In the genomic region with DNA sequence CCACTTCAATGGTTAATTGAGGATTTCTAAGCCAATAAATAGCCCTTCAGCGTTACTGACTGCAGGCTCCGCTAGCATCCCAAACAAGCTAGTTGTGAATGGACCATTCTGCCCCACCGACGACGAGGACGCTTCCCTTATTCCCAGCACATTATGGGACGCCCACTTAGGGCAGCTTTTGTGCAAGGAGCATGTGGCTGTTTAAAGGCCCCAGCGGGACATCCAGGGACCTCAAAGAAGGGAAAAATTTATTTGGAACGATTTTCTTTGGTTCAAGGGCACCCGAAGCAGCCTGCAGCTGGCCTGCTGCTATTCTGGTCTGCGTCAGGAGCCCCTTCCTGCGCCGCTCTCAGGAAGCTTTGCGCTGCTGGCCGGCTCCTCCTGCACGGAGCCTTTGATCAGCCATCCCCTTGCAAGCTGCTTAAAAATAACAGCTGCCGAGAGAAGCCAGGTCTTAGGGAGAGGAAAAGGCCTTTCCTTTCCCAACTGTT, we compare ENCODE assay signal across 9 mouse cellular contexts.
A peak's percentile ranks its signal among the peaks of the same experiment; 100 is the strongest.
DNase-seq lines count a peak whose midpoint lies in the region; ATAC-seq lines count a peak whose summit lies in the region.
"Had no signal": no experiment of that assay in that cellular context is flagged by ENCODE, and none has a peak within 500 bp of the region (broad histone marks: within the 10 kb centered on the region; RNA-seq: fewer than 3 reads in every experiment).

No protein-coding gene starts in this region.

- intact Hi-C loops in left cerebral cortex, postnatal 14 days (cut with DNase I): no loop called here

- peak; percentile 37 for DNase-seq in gastrocnemius, postnatal 10 days
- DNase-seq in left cerebral cortex, postnatal 14 days (ENCODE audit: low spot score in 2 of 2): peak; percentile 31 to 39
- DNase-seq in testis, postnatal 14 days (ENCODE audit: low spot score): peak; percentile 41
- DNase-seq in cerebellum, adult 18-20 months: no peak

- H3K4me3 ChIP-seq in megakaryocyte, embryonic 14.5 days (replicated peaks): peak overlapping the region; percentile 15
- H3K4me3 ChIP-seq in hindbrain, embryonic 16.5 days (ENCODE audit: low read length): peak overlapping the region; percentile 16
- H3K4me3 ChIP-seq in midbrain, embryonic 12.5 days: peak overlapping the region; percentile 35

- H3K4me1 ChIP-seq in megakaryocyte, embryonic 14.5 days: peaks cover 8% of the 10 kb centered on the region
- H3K4me1 ChIP-seq in hindbrain, embryonic 16.5 days (ENCODE audit: control insufficient read depth, insufficient read depth, low read depth, low read length): peaks cover 5% of the 10 kb centered on the region; the same call in 1 of the 2 replicates
- peaks cover 15% of the 10 kb centered on the region for H3K4me1 ChIP-seq in midbrain, embryonic 12.5 days

- H3K4me2 ChIP-seq in hindbrain, embryonic 16.5 days (ENCODE audit: low read length): peak overlapping the region; percentile 55
- H3K4me2 ChIP-seq in midbrain, embryonic 12.5 days (replicated peaks): peak overlapping the region; percentile 50

- ATAC-seq in megakaryocyte, adult 5-6 weeks (ENCODE audit: poor library complexity, severe bottlenecking): no peak
- peak; percentile 92 for ATAC-seq in hindbrain, embryonic 16.5 days
- peak; percentile 91 for ATAC-seq in midbrain, embryonic 12.5 days (ENCODE audit: low FRiP score, low read depth)

- peak overlapping the region; percentile 57 for H3K9ac ChIP-seq in hindbrain, embryonic 16.5 days (ENCODE audit: low read depth, low read length)
- no peak overlapping the region for H3K9ac ChIP-seq in midbrain, embryonic 12.5 days (replicated peaks)

- H3K27me3 ChIP-seq in megakaryocyte, embryonic 14.5 days (replicated peaks): peaks cover 20% of the 10 kb centered on the region
- H3K27me3 ChIP-seq in hindbrain, embryonic 16.5 days (replicated peaks; ENCODE audit: control insufficient read depth, insufficient read depth, low read length): no peaks in the 10 kb centered on the region
- H3K27me3 ChIP-seq in midbrain, embryonic 12.5 days: 0 out of 2 replicates have a peak, but pooled peaks cover 9% of the 10 kb centered on the region

- peak overlapping the region; percentile 60 for H3K27ac ChIP-seq in hindbrain, embryonic 16.5 days (ENCODE audit: low read depth, low read length)
- H3K27ac ChIP-seq in midbrain, embryonic 12.5 days (replicated peaks): peak overlapping the region; percentile 71

- peaks cover 2% of the 10 kb centered on the region for H3K36me3 ChIP-seq in megakaryocyte, embryonic 14.5 days (replicated peaks; ENCODE audit: low read length)
- H3K36me3 ChIP-seq in hindbrain, embryonic 16.5 days (ENCODE audit: control insufficient read depth, insufficient read depth, low read length): no peaks in the 10 kb centered on the region
- H3K36me3 ChIP-seq in midbrain, embryonic 12.5 days: no peaks in the 10 kb centered on the region
- H3K36me3 ChIP-seq: G1E had no signal

- 2% methylated on average over 17 of the region's 17 CpGs for WGBS in hindbrain, embryonic 16.5 days
- WGBS in midbrain, embryonic 12.5 days: under 1% methylated on average over 17 of the region's 17 CpGs

- H3K9me3 ChIP-seq in megakaryocyte, embryonic 14.5 days: peaks cover 14% of the 10 kb centered on the region
- H3K9me3 ChIP-seq in hindbrain, embryonic 16.5 days (ENCODE audit: control insufficient read depth, low read length): peaks cover 3% of the 10 kb centered on the region; the same call in 1 of the 2 replicates
- no peaks in the 10 kb centered on the region for H3K9me3 ChIP-seq in midbrain, embryonic 12.5 days
- H3K9me3 ChIP-seq: G1E had no signal

Comparison
In these comparisons a context has a peak if more than half of its experiments do, and no peak if none do; other contexts are left out.
1. DNase-seq: peak in gastrocnemius, postnatal 10 days (single experiment), left cerebral cortex, postnatal 14 days (2 of 2) and testis, postnatal 14 days (single experiment); none in cerebellum, adult 18-20 months (0 of 2).
2. Peak in every context shown above with its lines, with median percentiles within 50 percentile points of each other: H3K4me3 ChIP-seq.